Comparison of ENCODE assay signal across 16 mouse cellular contexts in genomic region chr7:136850339-136850738, GRCm38 (mm10). TPM values are rescaled to one million over a fixed set of nuclear protein-coding genes. Genes with fewer than 3 reads are reported as not detected.
DNase-seq lines count a peak whose midpoint lies in the region; ATAC-seq and TF ChIP-seq lines count a peak whose summit lies in the region.
"Had no signal": no experiment of that assay in that cellular context is flagged by ENCODE, and none has a peak within 500 bp of the region (broad histone marks: within the 10 kb centered on the region; RNA-seq: fewer than 3 reads in every experiment).

No protein-coding gene starts in this region.

- no peak for TF ChIP-seq EP300 in stomach, postnatal 0 days (optimal IDR thresholded peaks at IDR 0.05)

- intact Hi-C loops in heart, postnatal 36 days (cut with DNase I), result no loop called here

- DNase-seq in heart, adult 18-20 months, result peak; percentile 44 to 80
- no peak for DNase-seq in heart, embryonic 10.5 days (ENCODE audit: low spot score)
- no peak for DNase-seq in stomach, postnatal 0 days (ENCODE audit: low spot score)
- peak; percentile 27 to 34 for DNase-seq in heart, postnatal 36 days
- DNase-seq in spleen, adult 18-20 months, result no peak
- no peak for DNase-seq in thymus, postnatal 4 days
- DNase-seq in adrenal gland, adult 8-10 months, result no peak
- DNase-seq: cerebellum, postnatal 36 days; midbrain, embryonic 14.5 days; right cerebral cortex, adult 18-20 months had no signal

- no peaks in the 10 kb centered on the region for H3K36me3 ChIP-seq in heart, embryonic 10.5 days
- no peaks in the 10 kb centered on the region for H3K36me3 ChIP-seq in stomach, embryonic 15.5 days
- H3K36me3 ChIP-seq in stomach, postnatal 0 days (ENCODE audit: control insufficient read depth, insufficient read depth, low read length), result no peaks in the 10 kb centered on the region
- H3K36me3 ChIP-seq: embryonic facial prominence, embryonic 12.5 days; forebrain, embryonic 10.5 days; liver, embryonic 12.5 days had no signal

- TF ChIP-seq CTCF in stomach, postnatal 0 days (IDR thresholded peaks at IDR 0.05; ENCODE audit: low read depth), result no peak

- no peak overlapping the region for H3K4me3 ChIP-seq in heart, embryonic 10.5 days
- H3K4me3 ChIP-seq in stomach, embryonic 15.5 days (replicated peaks), result no peak overlapping the region
- H3K4me3 ChIP-seq in stomach, postnatal 0 days (ENCODE audit: low read depth, low read length), result no peak overlapping the region
- H3K4me3 ChIP-seq: embryonic facial prominence, embryonic 12.5 days; forebrain, embryonic 10.5 days; liver, embryonic 12.5 days had no signal

- no peak overlapping the region for H3K9ac ChIP-seq in stomach, embryonic 15.5 days
- no peak overlapping the region for H3K9ac ChIP-seq in stomach, postnatal 0 days (ENCODE audit: low read length)
- H3K9ac ChIP-seq: embryonic facial prominence, embryonic 12.5 days; liver, embryonic 12.5 days had no signal

- peaks cover 5% of the 10 kb centered on the region; the same call in 1 of the 2 replicates for H3K27me3 ChIP-seq in heart, embryonic 10.5 days (ENCODE audit: insufficient read depth, poor library complexity, severe bottlenecking)
- no peaks in the 10 kb centered on the region for H3K27me3 ChIP-seq in stomach, embryonic 15.5 days (replicated peaks)
- no peaks in the 10 kb centered on the region for H3K27me3 ChIP-seq in stomach, postnatal 0 days (ENCODE audit: control insufficient read depth, insufficient read depth, low read length)
- H3K27me3 ChIP-seq: embryonic facial prominence, embryonic 12.5 days had no signal

- 53% methylated on average over 5 of the region's 5 CpGs for WGBS in heart, embryonic 10.5 days
- 43% methylated on average over 5 of the region's 5 CpGs for WGBS in stomach, embryonic 15.5 days
- WGBS in stomach, postnatal 0 days, result 35% methylated on average over 5 of the region's 5 CpGs

- no peak for ATAC-seq in stomach, embryonic 15.5 days (ENCODE audit: insufficient read depth, low FRiP score, low read depth)
- no peak for ATAC-seq in stomach, postnatal 0 days (ENCODE audit: low FRiP score, low TSS enrichment)
- ATAC-seq: activated CD4-positive, CD25-positive, alpha-beta regulatory T cell, adult 4 months; liver, embryonic 12.5 days had no signal

- peaks cover 23% of the 10 kb centered on the region for H3K4me1 ChIP-seq in heart, embryonic 10.5 days
- 0 out of 2 replicates have a peak, but pooled peaks cover 5% of the 10 kb centered on the region for H3K4me1 ChIP-seq in stomach, embryonic 15.5 days
- H3K4me1 ChIP-seq in stomach, postnatal 0 days (replicated peaks; ENCODE audit: control insufficient read depth, insufficient read depth), result no peaks in the 10 kb centered on the region
- H3K4me1 ChIP-seq: liver, embryonic 12.5 days had no signal

- no peak overlapping the region for H3K4me2 ChIP-seq in stomach, embryonic 15.5 days
- no peak overlapping the region for H3K4me2 ChIP-seq in stomach, postnatal 0 days (replicated peaks; ENCODE audit: low read depth)
- H3K4me2 ChIP-seq: embryonic facial prominence, embryonic 12.5 days; liver, embryonic 12.5 days had no signal

- H3K9me3 ChIP-seq in heart, embryonic 10.5 days, result no peaks in the 10 kb centered on the region
- no peaks in the 10 kb centered on the region for H3K9me3 ChIP-seq in stomach, embryonic 15.5 days
- H3K9me3 ChIP-seq in stomach, postnatal 0 days (ENCODE audit: control insufficient read depth, low read length), result no peaks in the 10 kb centered on the region
- H3K9me3 ChIP-seq: embryonic facial prominence, embryonic 12.5 days; forebrain, embryonic 10.5 days; liver, embryonic 12.5 days had no signal

- no peak overlapping the region for H3K27ac ChIP-seq in heart, embryonic 10.5 days
- peak overlapping the region; percentile 35; the same call in 1 of the 2 replicates for H3K27ac ChIP-seq in stomach, embryonic 15.5 days
- H3K27ac ChIP-seq in stomach, postnatal 0 days (replicated peaks), result no peak overlapping the region
- H3K27ac ChIP-seq: embryonic facial prominence, embryonic 12.5 days; forebrain, embryonic 10.5 days; kidney, postnatal 0 days; liver, embryonic 12.5 days had no signal

RNA-seq across cellular contexts. Expression of gene Mgmt, which starts 44.1 kb away (rescaled TPM):
- 1 to 10 TPM; 5.9 to 6.0 TPM for total RNA-seq in heart, adult 18-20 months (2021)
- polyA plus RNA-seq in heart, embryonic 10.5 days (2016; fragmentation: Nextera tagmentation; extraction: Ambion mirVana), result 5.7 and 6.1 TPM in 2 replicates
- polyA plus RNA-seq in stomach, embryonic 15.5 days (2015; fragmentation: Nextera tagmentation; extraction: Ambion mirVana), result 6.2 and 6.5 TPM in 2 replicates
- 5.5 TPM in 2 replicates for polyA plus RNA-seq in stomach, postnatal 0 days (2015; fragmentation: Nextera tagmentation; extraction: Ambion mirVana)
- 1 to 10 TPM; 3.4 to 3.7 TPM for total RNA-seq in heart, postnatal 36 days (2021)
- 1 to 10 TPM; 3.7 to 5.9 (median 4.7) TPM for total RNA-seq in adrenal gland, adult 8-10 months (2022)

Comparison
In these comparisons a context has a peak if more than half of its experiments do, and no peak if none do; other contexts are left out.
1. DNase-seq: peak in heart, adult 18-20 months (2 of 2) and heart, postnatal 36 days (2 of 2); none in heart, embryonic 10.5 days (single experiment), stomach, postnatal 0 days (single experiment), spleen, adult 18-20 months (0 of 2), thymus, postnatal 4 days (single experiment) and adrenal gland, adult 8-10 months (single experiment).